Mouse (Mus musculus) olfactory bulb, adult 2 months (tissue): ENCODE results near the gene Arrdc2.

Experiments
- CTCF ChIP-seq: fragments of 200-500 bp; IDR thresholded peaks from 2 replicates; pipeline ENCODE4 v1.5.1; 2012; ENCODE audit warnings: low read depth, mild to moderate bottlenecking, low read length, moderate library complexity; ENCODE audit not compliant: insufficient read depth
- POLR2A ChIP-seq: fragments of 200-500 bp; IDR thresholded peaks from 2 replicates; pipeline ENCODE4 v1.6.1; 2012; ENCODE audit warnings: mild to moderate bottlenecking, low read depth, low read length, moderate library complexity; ENCODE audit not compliant: insufficient read depth

- TF ChIP-seq CTCF (no peak), POLR2A (no peak)
These were observed 51.4 kb downstream of the Arrdc2 start for GRCm38 (mm10) chr8:70787941-70788667.
